Mouse (Mus musculus) telencephalon, adult 2 months (tissue): ENCODE measurements around the gene Rfc4.

Experiments
- DNase-seq: peaks from one replicate; pipeline ENCODE4 v3.0.0-alpha.2; 2011; ENCODE audit warnings: low read depth, low spot score

Rfc4 gene

DNA sequence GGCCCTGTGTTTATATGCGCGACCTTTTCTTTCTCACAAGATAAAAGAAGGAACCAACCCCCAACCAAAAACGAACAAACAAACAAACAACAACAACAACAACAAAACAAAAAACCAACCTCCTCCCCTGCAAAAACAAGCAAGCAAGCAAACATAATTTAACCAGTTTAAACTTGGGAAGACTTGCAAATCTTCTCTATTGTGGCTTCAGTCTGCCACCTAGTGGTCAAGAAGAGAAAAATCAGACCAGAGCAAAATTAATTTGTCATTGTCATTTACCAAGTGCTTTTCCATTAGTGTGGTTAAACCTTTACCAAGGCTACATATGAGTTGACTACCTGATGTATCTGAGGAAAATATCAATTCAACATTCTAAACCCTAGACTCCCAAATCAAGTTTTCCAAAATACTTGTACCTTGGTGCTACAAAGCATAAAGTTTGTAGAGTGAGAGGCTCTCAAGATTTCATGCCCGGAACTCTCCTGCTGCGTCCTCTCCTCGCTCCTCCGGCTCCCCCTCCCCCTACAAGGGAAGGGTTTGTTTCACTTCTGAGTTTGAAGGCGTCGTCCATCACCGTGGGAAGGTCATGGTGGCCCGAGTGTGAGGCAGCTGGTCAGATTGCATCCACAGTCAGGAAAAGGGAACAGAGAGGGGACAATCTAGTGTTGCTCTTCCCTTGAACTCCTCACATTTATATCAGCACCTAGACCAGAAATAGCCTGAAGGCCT is 8.0 kb upstream of the Rfc4 start:
- peak; percentile 21 for DNase-seq

DNA sequence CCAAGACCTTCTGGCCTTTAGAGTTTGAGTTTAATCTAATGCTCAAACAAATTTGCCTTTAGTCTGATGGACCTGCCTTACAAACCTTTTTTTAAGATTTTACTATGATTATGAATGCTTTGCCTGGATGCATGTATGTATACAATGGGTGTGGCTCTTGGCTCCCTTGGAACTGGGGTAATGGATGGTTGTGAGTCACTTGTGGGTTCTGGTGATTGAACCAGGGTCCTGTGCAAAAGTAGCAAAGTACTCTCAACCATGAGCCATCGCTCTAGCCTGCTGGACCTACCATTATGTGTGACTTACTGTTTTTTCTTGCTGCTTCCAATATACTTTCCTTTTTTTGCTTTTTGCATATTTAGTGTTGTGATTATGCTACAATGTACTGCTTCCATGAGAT is 4.8 kb upstream of the Rfc4 start:
- DNase-seq: no peak

GRCm38 (mm10) chr16:23130303-23130702 is 2.8 kb upstream of the Rfc4 start:
- DNase-seq: no peak

DNA sequence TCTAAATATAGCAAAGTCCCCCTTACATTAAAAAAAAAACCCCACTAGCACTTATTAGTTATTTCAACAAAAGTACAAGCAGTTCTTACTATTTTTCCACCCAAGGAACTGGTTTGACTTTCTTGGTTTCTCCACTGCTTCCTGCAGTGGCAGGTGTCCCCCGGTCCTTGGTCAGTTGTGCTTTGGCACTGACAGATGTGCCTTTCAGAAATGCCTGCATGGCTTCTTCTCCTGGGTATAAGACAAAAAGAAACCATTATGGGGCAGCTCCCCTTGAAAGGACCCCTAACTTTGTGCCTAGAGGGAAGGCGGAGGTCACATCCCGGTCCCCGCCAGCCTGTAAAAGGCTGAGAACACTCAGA is 245 bp downstream of the Rfc4 start:
- no peak for DNase-seq

DNA sequence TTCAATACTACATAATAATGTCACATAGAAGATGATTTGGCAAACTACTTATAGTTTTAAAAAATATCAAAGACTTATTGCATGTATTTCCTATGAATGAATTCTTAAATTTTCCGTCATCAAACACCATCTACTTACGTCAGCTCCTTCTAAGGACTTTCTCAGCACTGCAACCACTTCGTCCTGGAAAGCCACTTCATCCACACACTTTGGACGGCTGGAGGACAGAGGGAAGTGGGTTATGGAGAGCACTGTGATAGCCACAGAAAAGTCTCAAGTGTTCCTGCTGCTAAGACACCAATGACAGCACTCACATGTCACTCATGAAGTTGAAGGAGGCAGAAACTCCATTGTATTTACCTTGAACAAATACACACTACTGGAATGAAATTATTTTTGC is 3.1 kb downstream of the Rfc4 start:
- DNase-seq: no peak

DNA sequence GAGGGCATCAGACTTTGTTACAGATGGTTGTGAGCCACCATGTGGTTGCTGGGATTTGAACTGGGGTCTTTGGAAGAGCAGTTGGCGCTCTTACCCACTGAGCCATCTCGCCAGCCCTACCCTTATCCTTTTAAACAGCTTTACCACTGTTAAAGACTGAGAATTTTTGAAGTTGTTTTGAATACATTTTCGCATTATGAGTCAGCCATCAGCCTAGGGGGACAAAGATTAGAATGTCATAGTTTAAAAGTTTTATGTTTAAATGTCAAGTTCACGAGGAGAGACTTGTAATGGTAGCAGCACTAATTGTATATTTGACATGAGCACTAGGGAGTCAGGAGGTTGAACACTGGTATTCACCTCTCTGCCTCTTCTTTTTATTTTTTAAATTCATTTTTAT is 4.4 kb downstream of the Rfc4 start:
- DNase-seq: no peak

DNA sequence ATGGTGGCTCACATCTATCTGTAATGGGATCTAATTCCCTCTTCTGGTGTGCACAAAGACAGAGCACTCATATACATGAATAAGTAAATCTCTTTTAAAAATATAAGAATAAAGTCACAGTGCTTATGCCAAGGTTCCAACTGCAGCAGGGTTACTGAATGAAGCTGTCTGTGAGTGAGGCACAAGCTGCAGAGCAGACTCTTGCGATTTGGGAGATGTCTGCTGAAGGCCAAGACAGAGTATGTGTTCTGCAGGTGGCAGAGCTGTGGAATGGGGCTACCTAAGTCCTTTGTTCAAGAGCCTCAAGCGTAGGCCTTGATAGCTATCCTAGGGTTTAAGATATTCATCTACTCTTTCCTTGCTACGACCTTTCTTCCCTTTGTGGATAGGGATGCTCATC is 5.1 kb downstream of the Rfc4 start:
- no peak for DNase-seq

DNA sequence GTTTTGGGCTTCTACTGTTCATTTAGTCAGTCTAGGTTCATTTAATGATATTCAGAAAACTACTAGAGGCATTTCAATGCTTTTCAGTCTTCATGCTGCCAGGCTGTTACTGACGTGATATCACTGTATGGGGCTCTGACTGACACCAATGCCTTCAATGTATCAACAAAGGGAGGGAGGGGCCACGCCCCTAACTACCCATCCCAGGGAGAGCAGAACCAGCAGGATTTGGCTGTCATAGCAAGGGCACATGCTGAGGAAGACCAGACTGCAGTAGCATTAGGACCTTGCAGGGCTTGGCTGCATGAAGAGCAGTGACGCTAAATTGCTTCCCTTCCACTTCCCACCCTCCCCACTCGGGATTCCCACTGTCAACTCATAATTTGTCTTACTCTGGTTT is 10.4 kb downstream of the Rfc4 start:
- no peak for DNase-seq

- no peak for DNase-seq
Observed at GRCm38 (mm10) chr16:23115486-23115885, 12.1 kb downstream of the Rfc4 start.

DNA sequence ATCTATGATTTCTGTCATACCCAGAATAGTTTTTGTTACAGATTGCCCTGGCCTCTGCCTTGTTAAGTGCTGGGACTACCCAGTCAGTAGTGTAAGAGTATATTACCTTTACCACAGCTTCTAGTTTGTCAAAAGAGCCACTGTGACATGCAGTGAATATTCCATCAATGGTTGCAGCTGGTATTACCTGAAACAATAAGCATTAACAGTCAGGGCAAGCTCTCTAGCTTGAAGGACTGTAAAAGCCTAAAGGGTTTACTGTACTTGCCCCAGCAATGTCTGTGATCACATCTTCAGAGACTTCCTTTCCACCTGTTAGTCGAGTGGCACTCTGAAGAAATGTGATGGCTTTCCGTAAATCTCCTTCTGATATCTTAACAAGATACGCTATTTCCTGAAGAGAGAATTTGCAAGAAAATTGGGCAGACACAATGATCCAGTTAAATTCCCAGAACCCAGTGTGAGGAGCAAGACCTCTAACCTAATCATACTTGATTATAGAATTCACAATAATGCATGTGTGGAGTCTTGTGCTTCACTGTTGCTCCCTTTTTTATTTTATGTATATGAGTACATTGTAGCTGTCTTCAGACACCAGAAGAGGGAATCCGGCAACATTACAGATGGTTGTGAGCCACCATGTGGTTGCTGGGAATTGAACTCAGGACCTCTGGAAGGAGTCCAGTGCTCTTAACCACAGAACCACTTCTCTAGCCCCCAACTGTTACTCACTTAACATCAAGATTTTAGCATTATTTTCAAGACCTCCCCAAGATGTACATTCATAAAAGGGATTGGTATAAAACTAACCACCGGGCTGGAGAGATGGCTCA is 13.0 kb downstream of the Rfc4 start:
- DNase-seq: no peak

GRCm38 (mm10) chr16:23113903-23114302 is 13.6 kb downstream of the Rfc4 start:
- no peak for DNase-seq

DNA sequence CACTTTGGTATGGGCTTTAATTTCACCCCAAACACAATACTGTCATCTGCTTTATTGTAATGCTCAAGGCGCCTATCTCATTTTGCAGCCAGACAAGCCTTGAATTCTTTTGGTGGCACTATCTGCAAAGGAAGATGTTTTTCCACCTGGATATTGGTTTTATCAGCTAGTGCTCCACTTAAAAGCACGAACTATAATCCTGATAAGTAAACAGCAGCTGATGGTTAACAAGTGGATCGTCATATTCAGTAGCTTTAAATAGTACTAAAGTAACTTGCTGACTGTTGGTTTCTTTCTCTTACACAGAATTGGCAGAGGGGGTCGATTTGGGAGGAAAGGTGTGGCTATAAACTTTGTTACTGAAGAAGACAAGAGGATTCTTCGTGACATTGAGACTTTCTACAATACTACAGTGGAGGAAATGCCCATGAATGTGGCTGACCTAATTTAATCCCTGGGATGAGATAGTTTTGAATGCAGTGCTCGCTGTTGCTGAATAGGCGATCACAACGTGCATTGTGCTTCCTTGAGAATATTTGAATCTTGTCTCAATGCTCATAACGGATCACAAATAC is 14.6 kb downstream of the Rfc4 start:
- DNase-seq: no peak

GRCm38 (mm10) chr16:23112348-23112747 is 15.2 kb downstream of the Rfc4 start:
- no peak for DNase-seq

- DNase-seq: no peak
Observed at GRCm38 (mm10) chr16:23109350-23110280, 17.9 kb downstream of the Rfc4 start.

DNA sequence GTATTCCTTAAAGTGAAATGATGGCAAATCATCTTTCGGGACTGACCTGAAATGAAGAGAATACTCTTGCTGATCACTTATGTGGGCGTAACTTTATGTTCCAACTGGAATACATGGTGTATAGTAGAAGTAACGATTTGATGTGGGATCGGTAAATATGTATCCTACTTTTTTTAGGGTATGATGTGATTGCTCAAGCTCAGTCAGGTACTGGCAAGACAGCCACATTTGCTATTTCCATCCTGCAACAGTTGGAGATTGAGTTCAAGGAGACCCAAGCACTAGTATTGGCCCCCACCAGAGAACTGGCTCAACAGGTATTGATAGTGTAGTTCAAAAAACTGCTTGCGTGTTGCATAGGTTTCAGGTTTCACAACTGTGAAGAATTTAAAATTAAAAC is 18.6 kb downstream of the Rfc4 start:
- DNase-seq: no peak

GRCm38 (mm10) chr16:23107946-23108759 is 19.4 kb downstream of the Rfc4 start:
- DNase-seq: peak; percentile 72

DNA sequence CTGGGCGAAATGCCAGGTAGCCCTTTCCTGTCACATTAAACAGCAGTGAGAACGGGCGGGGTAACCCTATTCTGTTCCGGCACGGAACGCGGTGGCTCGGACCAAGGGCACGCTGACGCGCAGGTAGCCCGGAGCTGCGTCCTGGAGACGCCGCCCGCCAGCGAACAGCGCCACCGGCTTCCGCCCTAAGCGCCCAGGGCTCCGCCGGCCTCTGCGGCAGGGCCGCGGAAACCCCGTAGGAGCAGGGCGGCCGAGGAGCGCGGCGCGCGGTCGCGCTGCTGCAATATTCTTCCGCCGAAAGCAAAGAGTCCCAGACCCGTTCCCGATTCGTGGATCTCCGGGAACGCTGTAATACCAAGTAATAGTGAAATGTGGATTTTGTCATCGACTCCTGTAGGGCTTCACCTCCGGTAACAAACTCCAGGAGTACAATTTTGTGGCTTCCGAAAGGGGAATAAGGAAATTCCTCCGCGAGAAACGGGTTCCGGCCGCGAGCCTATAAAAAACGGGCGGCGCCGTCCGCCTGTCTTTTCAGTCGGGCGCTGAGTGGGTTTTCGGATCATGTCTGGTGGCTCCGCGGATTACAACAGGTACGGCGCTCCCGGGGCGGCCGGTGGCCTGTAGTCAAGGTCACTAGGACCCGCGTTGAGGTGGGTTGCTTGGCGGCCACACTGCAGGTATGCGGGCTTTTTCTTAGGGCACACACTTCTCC is 20.1 kb downstream of the Rfc4 start, which contains the start of gene Eif4a2:
Eif4a2 (plus strand) TSS at position 214 of the 712 bp plus-strand sequence.
- DNase-seq: peak; percentile 92

DNA sequence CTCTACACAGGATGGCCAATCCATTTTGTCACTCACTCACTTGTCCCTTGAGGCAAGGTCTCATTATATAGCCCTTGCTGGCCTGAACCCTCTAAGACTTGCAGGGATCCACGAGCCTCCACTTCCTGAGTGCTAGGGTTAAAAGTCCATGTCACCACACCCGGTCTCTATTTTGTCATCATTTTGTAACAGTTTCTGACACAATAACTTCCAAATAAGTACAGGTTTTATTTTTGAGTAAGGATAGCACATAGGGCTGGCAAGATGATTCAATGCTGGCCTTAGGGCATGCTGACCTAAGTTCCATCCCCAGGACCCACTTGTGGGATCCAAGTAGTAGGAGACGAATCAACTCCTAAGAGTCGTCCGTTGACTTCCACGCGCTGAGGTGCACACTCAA is 21.4 kb downstream of the Rfc4 start:
- no peak for DNase-seq

- no peak for DNase-seq
Observed at GRCm38 (mm10) chr16:23103841-23104240, 23.7 kb downstream of the Rfc4 start.
